Mouse (Mus musculus) embryonic facial prominence, embryonic 15.5 days (tissue): ENCODE measurements at regions not wholly inside any gene's neighbourhood (a gene's known extent, or its start where the extent isn't known, plus 50 kb on each side); places are given as distances from the start of the nearest gene placed in this dataset.

Experiments
- ATAC-seq: fragments of 200-750 bp; cut with Nextera tagmentation; 2 replicates; pipeline ENCODE4 v1.8.0; 2017; ENCODE audit warnings: low read depth, moderate TSS enrichment; ENCODE audit not compliant: insufficient number of reproducible peaks, low FRiP score, low TSS enrichment
- H3K27ac ChIP-seq: fragments of 300-500 bp; sonication (generic); replicated peaks from 2 replicates; pipeline ENCODE4 v1.5.1; 2015; ENCODE audit warnings: mild to moderate bottlenecking, inconsistent platforms
- H3K27me3 ChIP-seq: fragments of 300-500 bp; sonication (generic); 2 replicates; pipeline ENCODE4 v1.6.1; 2015; ENCODE audit warnings: inconsistent platforms
- H3K36me3 ChIP-seq: fragments of 300-500 bp; sonication (generic); 2 replicates; pipeline ENCODE4 v1.6.1; 2015; ENCODE audit warnings: mild to moderate bottlenecking, inconsistent platforms
- H3K4me1 ChIP-seq: fragments of 300-500 bp; sonication (generic); 2 replicates; pipeline ENCODE4 v1.6.1; 2015; ENCODE audit warnings: inconsistent platforms
- H3K4me2 ChIP-seq: fragments of 300-500 bp; sonication (generic); replicated peaks from 2 replicates; pipeline ENCODE4 v1.6.1; 2015; ENCODE audit warnings: mild to moderate bottlenecking, inconsistent platforms
- H3K4me3 ChIP-seq: fragments of 300-500 bp; sonication (generic); replicated peaks from 2 replicates; pipeline ENCODE4 v1.5.1; 2015; ENCODE audit warnings: mild to moderate bottlenecking, inconsistent platforms
- H3K9ac ChIP-seq: fragments of 300-500 bp; sonication (generic); 2 replicates; pipeline ENCODE4 v1.6.1; 2015; ENCODE audit warnings: inconsistent platforms
- H3K9me3 ChIP-seq: fragments of 300-500 bp; sonication (generic); replicated peaks from 2 replicates; pipeline ENCODE4 v1.6.1; 2016; ENCODE audit warnings: inconsistent platforms
- WGBS: fragments of 180-500 bp; shearing (Covaris S2); methylation state at CpG from one replicate; pipeline ENCODE4 v1.1.7; 2015; 5-methylcytosine and 5-hydroxymethylcytosine counted together

DNA sequence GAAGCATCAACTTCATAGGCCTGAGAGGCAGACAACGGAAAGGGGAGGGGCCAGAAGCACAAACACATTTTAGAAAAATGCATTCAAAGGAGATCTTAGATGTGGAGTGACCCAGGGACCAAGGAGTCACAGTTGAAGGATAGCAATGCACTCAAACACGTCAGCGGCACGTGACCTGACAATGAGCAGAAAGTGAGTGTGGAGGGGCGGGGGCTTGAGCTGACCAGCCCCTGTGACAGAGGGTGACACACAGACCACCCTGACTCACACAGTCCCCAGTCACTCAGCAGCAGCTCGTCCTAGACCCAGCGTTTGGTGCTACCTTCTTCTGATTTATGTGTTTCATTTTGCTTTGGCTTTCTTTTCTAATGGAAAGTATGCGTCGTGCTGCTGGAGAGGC lies 1111.5 kb downstream of the Synb start:
- no peaks in the 10 kb centered on the region for H3K4me1 ChIP-seq
- H3K27ac ChIP-seq = no peak overlapping the region
- no peak overlapping the region for H3K4me2 ChIP-seq
- no peak for ATAC-seq
- H3K9me3 ChIP-seq = no peaks in the 10 kb centered on the region
- H3K9ac ChIP-seq = no peak overlapping the region
- H3K27me3 ChIP-seq = no peaks in the 10 kb centered on the region
- no peak overlapping the region for H3K4me3 ChIP-seq
- H3K36me3 ChIP-seq = no peaks in the 10 kb centered on the region
- WGBS = 63% methylated on average over 9 of the region's 9 CpGs

DNA sequence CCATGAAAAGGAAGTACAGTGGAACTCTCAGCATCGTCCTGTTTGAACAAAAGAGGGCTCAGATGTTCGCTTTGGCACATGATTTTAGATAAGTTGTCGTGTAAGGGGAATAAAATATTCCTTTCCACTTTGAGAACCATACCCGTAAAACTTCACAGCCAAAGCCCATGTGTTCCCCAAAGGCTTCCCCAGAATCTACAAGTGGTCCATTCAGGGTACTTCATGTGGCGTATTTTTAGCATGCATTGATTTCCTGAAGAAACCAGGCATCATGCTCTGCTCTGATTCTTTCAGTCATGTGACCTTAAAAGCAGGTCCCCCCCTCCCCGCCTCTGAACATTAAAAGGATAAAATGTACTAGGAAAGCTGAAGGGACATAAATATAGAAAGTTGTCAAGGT lies 1112.9 kb downstream of the Synb start:
- H3K9ac ChIP-seq = no peak overlapping the region
- 72% methylated on average over 6 of the region's 6 CpGs for WGBS
- H3K4me3 ChIP-seq = no peak overlapping the region
- no peaks in the 10 kb centered on the region for H3K9me3 ChIP-seq
- H3K4me1 ChIP-seq = no peaks in the 10 kb centered on the region
- no peaks in the 10 kb centered on the region for H3K36me3 ChIP-seq
- no peaks in the 10 kb centered on the region for H3K27me3 ChIP-seq
- H3K4me2 ChIP-seq = no peak overlapping the region
- no peak for ATAC-seq
- no peak overlapping the region for H3K27ac ChIP-seq
